Mouse (Mus musculus): ENCODE results near the gene Psors1c2. TPM values are rescaled to one million over a fixed set of nuclear protein-coding genes. Genes with fewer than 3 reads are reported as not detected.
A peak's percentile ranks its signal among the peaks of the same experiment; 100 is the strongest.
"Not testable (repeated sequence)": the region's sequence is repeated elsewhere in the genome, so short reads cannot be mapped to it uniquely, and the experiment has no call there.

The Psors1c2 gene
- total and polyA plus RNA-seq, 2 experiments from 2014 or later, result 0.59 TPM; not detected in 1

GRCm38 (mm10) chr17:35507556-35508260 is 25.3 kb upstream of the Psors1c2 start:
- H3K4me2 ChIP-seq (ENCODE audit: low read depth, low read length), result no peak overlapping the region
- DNase-seq (ENCODE audit: low spot score), result no peak
- no peak for ATAC-seq
- H3K36me3 ChIP-seq (ENCODE audit: insufficient read depth, low read length), result no peaks in the 10 kb centered on the region
- H3K4me1 ChIP-seq (ENCODE audit: insufficient read depth, low read length), result no peaks in the 10 kb centered on the region
- H3K9ac ChIP-seq (replicated peaks; ENCODE audit: low read length), result no peak overlapping the region
- H3K27me3 ChIP-seq (ENCODE audit: insufficient read depth, low read length), result peaks cover 5% of the 10 kb centered on the region; the same call in 1 of the 2 replicates
- no peak overlapping the region for H3K4me3 ChIP-seq (ENCODE audit: low read length)
- H3K27ac ChIP-seq, result no peak overlapping the region
- WGBS, result 34% methylated on average over 13 of the region's 13 CpGs
- H3K9me3 ChIP-seq (ENCODE audit: low read length), result no peaks in the 10 kb centered on the region
- TF ChIP-seq CTCF (IDR thresholded peaks at IDR 0.05; ENCODE audit: low read depth), result no peak

DNA sequence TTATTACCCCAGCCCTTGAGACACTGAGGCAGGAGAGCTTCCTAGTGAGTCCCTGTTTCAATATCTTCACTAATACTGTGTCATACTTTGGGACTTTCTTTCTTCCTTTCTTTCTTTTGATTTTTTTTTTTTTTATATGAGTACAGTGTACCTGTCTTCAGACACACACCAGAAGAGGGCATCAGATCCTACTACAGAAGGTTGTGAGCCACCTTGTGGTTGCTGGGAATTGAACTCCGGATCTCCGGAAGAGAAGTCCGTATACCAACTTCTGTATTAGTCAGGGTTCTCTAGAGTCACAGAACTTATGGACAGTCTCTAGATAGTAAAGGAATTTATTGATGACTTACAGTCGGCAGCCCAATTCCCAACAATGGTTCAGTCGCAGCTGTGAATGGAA is 24.7 kb upstream of the Psors1c2 start:
- DNase-seq (ENCODE audit: low spot score); H3K27ac ChIP-seq; H3K27me3 ChIP-seq (ENCODE audit: insufficient read depth, low read length); H3K4me1 ChIP-seq (ENCODE audit: insufficient read depth, low read length); ATAC-seq; H3K9me3 ChIP-seq (ENCODE audit: low read length); H3K9ac ChIP-seq (replicated peaks; ENCODE audit: low read length); H3K36me3 ChIP-seq (ENCODE audit: insufficient read depth, low read length); H3K4me3 ChIP-seq (ENCODE audit: low read length); H3K4me2 ChIP-seq (ENCODE audit: low read depth, low read length): not testable (repeated sequence)
- WGBS, result 49% methylated on average over 3 of the region's 5 CpGs

- ATAC-seq (no peak), DNase-seq (ENCODE audit: low spot score) (peak; percentile 59)
- peak; percentile 62 for TF ChIP-seq CTCF (IDR thresholded peaks at IDR 0.05; ENCODE audit: low read depth)
- no peak overlapping the region for H3K9ac ChIP-seq (replicated peaks; ENCODE audit: low read length)
- H3K27ac ChIP-seq, result no peak overlapping the region
- no peaks in the 10 kb centered on the region for H3K9me3 ChIP-seq (ENCODE audit: low read length)
- WGBS, result 37% methylated on average over 8 of the region's 8 CpGs
- no peaks in the 10 kb centered on the region for H3K36me3 ChIP-seq (ENCODE audit: insufficient read depth, low read length)
- H3K4me3 ChIP-seq (ENCODE audit: low read length), result no peak overlapping the region
- H3K4me1 ChIP-seq (ENCODE audit: insufficient read depth, low read length), result no peaks in the 10 kb centered on the region
- peaks cover 5% of the 10 kb centered on the region; the same call in 1 of the 2 replicates for H3K27me3 ChIP-seq (ENCODE audit: insufficient read depth, low read length)
- H3K4me2 ChIP-seq (ENCODE audit: low read depth, low read length), result no peak overlapping the region
These were observed 23.7 kb upstream of the Psors1c2 start for GRCm38 (mm10) chr17:35509284-35509683.

GRCm38 (mm10) chr17:35512916-35513626 is 19.9 kb upstream of the Psors1c2 start:
- no peaks in the 10 kb centered on the region for H3K27me3 ChIP-seq (ENCODE audit: insufficient read depth, low read length)
- H3K9ac ChIP-seq (replicated peaks; ENCODE audit: low read length), result no peak overlapping the region
- 89% methylated on average over 7 of the region's 7 CpGs for WGBS
- H3K36me3 ChIP-seq (ENCODE audit: insufficient read depth, low read length), result no peaks in the 10 kb centered on the region
- H3K4me1 ChIP-seq (ENCODE audit: insufficient read depth, low read length), result peaks cover 4% of the 10 kb centered on the region; the same call in 1 of the 2 replicates
- H3K27ac ChIP-seq, result no peak overlapping the region
- no peak overlapping the region for H3K4me2 ChIP-seq (ENCODE audit: low read depth, low read length)
- DNase-seq (ENCODE audit: low spot score) (peak; percentile 58), ATAC-seq (no peak)
- H3K9me3 ChIP-seq (ENCODE audit: low read length), result no peaks in the 10 kb centered on the region
- H3K4me3 ChIP-seq (ENCODE audit: low read length), result no peak overlapping the region
- peak; percentile 75 for TF ChIP-seq CTCF (IDR thresholded peaks at IDR 0.05; ENCODE audit: low read depth)

GRCm38 (mm10) chr17:35513886-35514285 is 19.1 kb upstream of the Psors1c2 start:
- Histone ChIP-seq H3K9me3 (ENCODE audit: low read length) (no peaks in the 10 kb centered on the region), H3K4me2 (ENCODE audit: low read depth, low read length) (no peak overlapping the region), H3K4me1 (ENCODE audit: insufficient read depth, low read length) (peaks cover 4% of the 10 kb centered on the region; the same call in 1 of the 2 replicates), H3K36me3 (ENCODE audit: insufficient read depth, low read length) (no peaks in the 10 kb centered on the region), H3K27me3 (ENCODE audit: insufficient read depth, low read length) (no peaks in the 10 kb centered on the region), H3K4me3 (ENCODE audit: low read length) (no peak overlapping the region), H3K27ac (no peak overlapping the region), H3K9ac (replicated peaks; ENCODE audit: low read length) (no peak overlapping the region)
- WGBS, result 6% methylated on average over 2 of the region's 2 CpGs
- peak; percentile 77 for TF ChIP-seq CTCF (IDR thresholded peaks at IDR 0.05; ENCODE audit: low read depth)
- ATAC-seq, result no peak
- DNase-seq (ENCODE audit: low spot score), result peak; percentile 64

GRCm38 (mm10) chr17:35514756-35515155 is 18.2 kb upstream of the Psors1c2 start:
- Histone ChIP-seq H3K4me2 (ENCODE audit: low read depth, low read length) (peak overlapping the region; percentile 91; the same call in 1 of the 2 replicates), H3K4me1 (ENCODE audit: insufficient read depth, low read length) (peaks cover 4% of the 10 kb centered on the region; the same call in 1 of the 2 replicates), H3K9me3 (ENCODE audit: low read length) (no peaks in the 10 kb centered on the region), H3K27ac (no peak overlapping the region), H3K9ac (replicated peaks; ENCODE audit: low read length) (0 out of 2 replicates have a peak overlapping the region, but pooled peaks have one; percentile 24), H3K27me3 (ENCODE audit: insufficient read depth, low read length) (no peaks in the 10 kb centered on the region), H3K4me3 (ENCODE audit: low read length) (no peak overlapping the region; the same call in 1 of the 2 replicates), H3K36me3 (ENCODE audit: insufficient read depth, low read length) (no peaks in the 10 kb centered on the region)
- WGBS, result 54% methylated on average over 6 of the region's 6 CpGs
- TF ChIP-seq CTCF (IDR thresholded peaks at IDR 0.05; ENCODE audit: low read depth), result no peak
- DNase-seq (ENCODE audit: low spot score) (no peak), ATAC-seq (no peak)

Measured in hindbrain, postnatal 0 days (tissue).